Comparison of ENCODE assay signal across 13 mouse cellular contexts in genomic region chr15:25956422-25957117, GRCm38 (mm10). TPM values are rescaled to one million over a fixed set of nuclear protein-coding genes. Genes with fewer than 3 reads are reported as not detected.
DNase-seq lines count a peak whose midpoint lies in the region; ATAC-seq and TF ChIP-seq lines count a peak whose summit lies in the region.
"Had no signal": no experiment of that assay in that cellular context is flagged by ENCODE, and none has a peak within 500 bp of the region (broad histone marks: within the 10 kb centered on the region; RNA-seq: fewer than 3 reads in every experiment).

No protein-coding gene starts in this region.

- no peak overlapping the region for H3K9ac ChIP-seq in forebrain, embryonic 12.5 days
- no peak overlapping the region for H3K9ac ChIP-seq in forebrain, embryonic 15.5 days (replicated peaks)
- no peak overlapping the region for H3K9ac ChIP-seq in midbrain, embryonic 12.5 days (replicated peaks)
- H3K9ac ChIP-seq in midbrain, embryonic 11.5 days (ENCODE audit: low read length): no peak overlapping the region
- H3K9ac ChIP-seq: limb, embryonic 12.5 days; neural tube, embryonic 12.5 days had no signal

- 25% methylated on average over 11 of the region's 11 CpGs for WGBS in forebrain, embryonic 12.5 days
- 23% methylated on average over 11 of the region's 11 CpGs for WGBS in forebrain, embryonic 15.5 days
- WGBS in midbrain, embryonic 12.5 days: 46% methylated on average over 11 of the region's 11 CpGs
- 50% methylated on average over 11 of the region's 11 CpGs for WGBS in midbrain, embryonic 11.5 days
- 31% methylated on average over 11 of the region's 11 CpGs for WGBS in kidney, adult 2 months

- no peak overlapping the region for H3K4me3 ChIP-seq in forebrain, embryonic 12.5 days (replicated peaks)
- no peak overlapping the region for H3K4me3 ChIP-seq in forebrain, embryonic 15.5 days
- no peak overlapping the region for H3K4me3 ChIP-seq in midbrain, embryonic 12.5 days
- no peak overlapping the region for H3K4me3 ChIP-seq in midbrain, embryonic 11.5 days (ENCODE audit: low read depth, low read length)
- no peak overlapping the region for H3K4me3 ChIP-seq in kidney, adult 2 months (ENCODE audit: insufficient read depth, low read depth, low read length)
- H3K4me3 ChIP-seq: limb, embryonic 12.5 days; neural tube, embryonic 12.5 days had no signal

- TF ChIP-seq CTCF in kidney, adult 2 months (conservative IDR thresholded peaks at IDR 0.05; ENCODE audit: insufficient read depth, insufficient read length, low read depth, low read length): no peak

- no peaks in the 10 kb centered on the region for H3K36me3 ChIP-seq in forebrain, embryonic 12.5 days (replicated peaks)
- no peaks in the 10 kb centered on the region for H3K36me3 ChIP-seq in forebrain, embryonic 15.5 days
- no peaks in the 10 kb centered on the region for H3K36me3 ChIP-seq in midbrain, embryonic 12.5 days
- no peaks in the 10 kb centered on the region for H3K36me3 ChIP-seq in midbrain, embryonic 11.5 days (ENCODE audit: control insufficient read depth, insufficient read depth, low read length)
- no peaks in the 10 kb centered on the region for H3K36me3 ChIP-seq in kidney, adult 2 months (ENCODE audit: control insufficient read depth, insufficient read depth, low read length)
- H3K36me3 ChIP-seq: limb, embryonic 12.5 days; neural tube, embryonic 12.5 days had no signal

- DNase-seq in midbrain, embryonic 11.5 days (ENCODE audit: low spot score, missing footprints): no peak
- peak; percentile 81 for DNase-seq in kidney, adult 2 months
- DNase-seq in retina, embryonic 14.5 days (ENCODE audit: low spot score): peak; percentile 45
- DNase-seq in spleen, postnatal 10 days (ENCODE audit: low spot score in 2 of 2): no peak
- DNase-seq in thymus, adult 18-20 months: no peak
- DNase-seq: gastrocnemius, postnatal 36 days had no signal

- no peak for TF ChIP-seq POLR2A in kidney, adult 2 months (IDR thresholded peaks at IDR 0.05; ENCODE audit: low read depth, low read length)

- no peaks in the 10 kb centered on the region for H3K9me3 ChIP-seq in forebrain, embryonic 12.5 days
- no peaks in the 10 kb centered on the region for H3K9me3 ChIP-seq in forebrain, embryonic 15.5 days
- no peaks in the 10 kb centered on the region for H3K9me3 ChIP-seq in midbrain, embryonic 12.5 days
- no peaks in the 10 kb centered on the region for H3K9me3 ChIP-seq in midbrain, embryonic 11.5 days (ENCODE audit: control insufficient read depth, low read length)
- H3K9me3 ChIP-seq: limb, embryonic 12.5 days; neural tube, embryonic 12.5 days had no signal

- H3K4me1 ChIP-seq in forebrain, embryonic 12.5 days: peaks cover 16% of the 10 kb centered on the region
- no peaks in the 10 kb centered on the region for H3K4me1 ChIP-seq in forebrain, embryonic 15.5 days
- H3K4me1 ChIP-seq in midbrain, embryonic 12.5 days: peaks cover 3% of the 10 kb centered on the region; the same call in 1 of the 2 replicates
- H3K4me1 ChIP-seq in midbrain, embryonic 11.5 days (ENCODE audit: control insufficient read depth, insufficient read depth, low read length): no peaks in the 10 kb centered on the region
- peaks cover 34% of the 10 kb centered on the region for H3K4me1 ChIP-seq in kidney, adult 2 months (ENCODE audit: control insufficient read depth, insufficient read depth, low read length)
- H3K4me1 ChIP-seq: neural tube, embryonic 12.5 days had no signal

- no peak overlapping the region for H3K27ac ChIP-seq in forebrain, embryonic 12.5 days
- no peak overlapping the region for H3K27ac ChIP-seq in forebrain, embryonic 15.5 days (replicated peaks)
- no peak overlapping the region for H3K27ac ChIP-seq in midbrain, embryonic 12.5 days (replicated peaks)
- no peak overlapping the region for H3K27ac ChIP-seq in midbrain, embryonic 11.5 days (ENCODE audit: low read depth, low read length)
- peak overlapping the region; percentile 83 for H3K27ac ChIP-seq in kidney, adult 2 months (ENCODE audit: insufficient read depth, low read depth, low read length)
- H3K27ac ChIP-seq: limb, embryonic 12.5 days; macrophage; neural tube, embryonic 12.5 days had no signal

- ATAC-seq in forebrain, embryonic 12.5 days (ENCODE audit: low FRiP score): peak; percentile 45; the same call in 1 of the 2 replicates
- no peak for ATAC-seq in forebrain, embryonic 15.5 days (replicated peaks)
- peak; percentile 39; the same call in 1 of the 2 replicates for ATAC-seq in midbrain, embryonic 12.5 days (ENCODE audit: low FRiP score, low read depth)
- no peak for ATAC-seq in midbrain, embryonic 11.5 days (ENCODE audit: low FRiP score)
- ATAC-seq: intestine, embryonic 16.5 days had no signal

- peak overlapping the region; percentile 15; the same call in 1 of the 2 replicates for H3K4me2 ChIP-seq in forebrain, embryonic 12.5 days
- no peak overlapping the region for H3K4me2 ChIP-seq in forebrain, embryonic 15.5 days (replicated peaks)
- H3K4me2 ChIP-seq in midbrain, embryonic 12.5 days (replicated peaks): no peak overlapping the region
- H3K4me2 ChIP-seq in midbrain, embryonic 11.5 days: no peak overlapping the region
- H3K4me2 ChIP-seq: limb, embryonic 12.5 days; neural tube, embryonic 12.5 days had no signal

- no peaks in the 10 kb centered on the region for H3K27me3 ChIP-seq in forebrain, embryonic 12.5 days
- no peaks in the 10 kb centered on the region for H3K27me3 ChIP-seq in forebrain, embryonic 15.5 days
- no peaks in the 10 kb centered on the region for H3K27me3 ChIP-seq in midbrain, embryonic 12.5 days
- H3K27me3 ChIP-seq in midbrain, embryonic 11.5 days (ENCODE audit: control insufficient read depth, insufficient read depth, low read length): no peaks in the 10 kb centered on the region
- no peaks in the 10 kb centered on the region for H3K27me3 ChIP-seq in kidney, adult 2 months (replicated peaks; ENCODE audit: control insufficient read depth, insufficient read depth, low read length)
- H3K27me3 ChIP-seq: limb, embryonic 12.5 days; neural tube, embryonic 12.5 days had no signal

RNA-seq across cellular contexts. Expression of gene Zfp622, which starts 27.6 kb away (rescaled TPM):
- polyA plus RNA-seq in forebrain, embryonic 12.5 days (2016; fragmentation: Nextera tagmentation; extraction: Ambion mirVana): 33.0 and 35.4 TPM in 2 replicates
- polyA plus RNA-seq in forebrain, embryonic 15.5 days (2015; fragmentation: Nextera tagmentation; extraction: Ambion mirVana): 33.5 and 37.7 TPM in 2 replicates
- 35.3 and 40.5 TPM in 2 replicates for polyA plus RNA-seq in midbrain, embryonic 12.5 days (2016; fragmentation: Nextera tagmentation; extraction: Ambion mirVana)
- 30.6 and 33.1 TPM in 2 replicates for polyA plus RNA-seq in midbrain, embryonic 11.5 days (2014; fragmentation: Nextera tagmentation; extraction: Ambion mirVana)
- 12.4 and 14.9 TPM in 2 replicates for polyA plus RNA-seq in kidney, adult 2 months (2012; rRNA removed)

Comparison
In these comparisons a context has a peak if more than half of its experiments do, and no peak if none do; other contexts are left out.
1. ATAC-seq: peak in forebrain, embryonic 12.5 days (single experiment) and midbrain, embryonic 12.5 days (single experiment); none in forebrain, embryonic 15.5 days (single experiment) and midbrain, embryonic 11.5 days (single experiment).
2. DNase-seq: peak in kidney, adult 2 months (single experiment) and retina, embryonic 14.5 days (single experiment); none in midbrain, embryonic 11.5 days (single experiment), spleen, postnatal 10 days (0 of 2) and thymus, adult 18-20 months (0 of 2).